Mouse (Mus musculus): ENCODE data around the gene Dhx32.
"Not testable (repeated sequence)": the region's sequence is repeated elsewhere in the genome, so short reads cannot be mapped to it uniquely, and the experiment has no call there.

Dhx32 gene

DNA sequence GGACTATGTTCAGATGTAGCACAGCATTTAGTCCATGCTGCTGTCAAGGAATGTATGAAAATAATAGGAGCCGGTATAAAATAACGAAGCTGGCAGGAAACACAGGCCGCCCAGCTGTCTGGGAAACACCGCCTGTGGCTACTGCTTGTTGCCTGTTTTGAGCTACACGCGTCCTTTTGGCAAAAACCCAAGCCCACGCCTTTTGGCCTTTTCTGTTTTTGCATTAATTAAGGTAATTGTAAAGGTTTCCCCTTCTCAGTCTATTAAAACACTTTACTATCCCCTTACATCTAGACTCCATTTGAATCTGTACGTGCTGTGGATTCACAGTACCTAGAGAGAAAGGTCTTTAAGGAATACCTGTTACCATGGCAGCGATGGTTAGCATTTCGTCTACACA is 57.7 kb downstream of the Dhx32 start:
- no peak for DNase-seq

- no peak for DNase-seq
Observed at GRCm38 (mm10) chr7:133720616-133721015, 61.9 kb downstream of the Dhx32 start.

GRCm38 (mm10) chr7:133718580-133718979 is 63.9 kb downstream of the Dhx32 start:
- DNase-seq = no peak

DNA sequence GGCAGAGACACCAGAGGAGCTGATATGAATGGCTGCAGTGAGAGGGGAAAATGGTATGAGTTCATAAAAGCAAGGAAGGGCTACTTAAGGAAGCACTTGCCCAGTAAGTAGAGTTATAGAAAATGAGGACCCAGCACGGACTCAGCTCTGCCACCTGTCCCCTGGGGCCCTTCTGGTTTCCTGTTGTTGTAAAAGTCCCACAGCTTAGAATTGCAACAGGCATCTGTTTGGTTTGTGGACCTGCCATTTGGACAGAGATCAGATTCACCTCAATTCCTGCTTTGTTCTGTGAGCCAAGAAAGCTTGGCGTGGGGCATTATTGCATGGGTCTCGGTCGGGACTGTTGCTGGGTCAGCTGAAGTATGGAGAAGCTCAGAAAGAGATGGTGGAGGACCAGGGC is 67.1 kb downstream of the Dhx32 start:
- DNase-seq = no peak

- no peak for DNase-seq
Observed at GRCm38 (mm10) chr7:133707301-133707700, 75.2 kb downstream of the Dhx32 start.

GRCm38 (mm10) chr7:133703906-133704305 is 78.6 kb downstream of the Dhx32 start:
- DNase-seq = no peak

DNA sequence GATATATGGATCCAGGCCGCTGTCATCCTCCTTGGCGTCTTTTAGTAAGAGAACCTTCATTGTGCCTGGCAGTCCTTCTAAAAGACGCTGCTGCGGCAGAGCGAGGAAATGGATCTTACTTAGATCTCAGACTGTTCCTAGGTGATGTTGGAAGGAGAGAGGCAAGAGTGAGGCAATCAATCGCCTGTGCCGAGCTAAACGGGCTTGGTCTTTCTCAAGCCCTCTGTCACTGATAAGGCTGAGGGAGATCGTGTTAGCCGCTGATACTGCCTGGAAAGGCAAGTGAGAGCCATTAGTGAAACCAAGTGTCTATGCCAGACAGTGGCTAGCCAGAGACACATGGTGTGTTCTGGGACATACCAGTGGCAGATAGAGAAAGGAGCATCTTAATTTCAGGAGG is 80.2 kb downstream of the Dhx32 start:
- no peak for DNase-seq

GRCm38 (mm10) chr7:133701366-133701765 is 81.2 kb downstream of the Dhx32 start:
- DNase-seq = no peak

DNA sequence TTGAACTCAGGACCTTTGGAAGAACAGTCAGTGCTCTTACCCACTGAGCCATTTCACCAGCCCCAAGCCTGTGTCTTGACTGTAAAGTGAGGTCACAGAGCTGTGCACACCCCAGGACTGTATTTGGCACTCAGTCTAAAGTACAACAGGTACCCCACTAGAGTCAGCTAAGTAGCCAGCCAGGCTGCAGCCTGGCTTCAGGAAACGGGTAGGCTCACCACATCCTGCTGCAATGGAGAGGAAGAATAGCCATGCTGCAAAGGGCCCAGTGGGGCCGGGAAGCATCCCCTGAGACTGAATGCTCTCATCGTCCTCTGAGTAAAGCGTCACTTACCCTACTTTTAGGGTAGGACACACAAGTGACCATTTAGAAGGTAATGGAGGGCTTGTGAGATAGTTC is 82.6 kb downstream of the Dhx32 start:
- no peak for DNase-seq

- no peak for DNase-seq
Observed at GRCm38 (mm10) chr7:133698021-133698709, 84.4 kb downstream of the Dhx32 start.

DNA sequence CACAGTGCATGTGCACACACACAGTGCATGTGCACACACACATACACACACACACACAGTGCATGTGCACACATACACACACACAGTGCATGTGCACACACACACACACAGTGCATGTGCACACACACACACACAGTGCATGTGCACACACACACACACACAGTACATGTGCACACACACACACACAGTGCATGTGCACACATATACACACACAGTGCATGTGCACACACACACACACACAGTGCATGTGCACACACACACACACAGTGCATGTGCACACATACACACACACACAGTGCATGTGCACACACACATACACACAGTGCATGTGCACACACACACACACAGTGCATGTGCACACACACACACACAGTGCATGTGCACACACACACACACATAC is 96.9 kb downstream of the Dhx32 start:
- not testable (repeated sequence) for DNase-seq

- no peak for DNase-seq
Observed at GRCm38 (mm10) chr7:133684701-133685100, 97.8 kb downstream of the Dhx32 start.

DNA sequence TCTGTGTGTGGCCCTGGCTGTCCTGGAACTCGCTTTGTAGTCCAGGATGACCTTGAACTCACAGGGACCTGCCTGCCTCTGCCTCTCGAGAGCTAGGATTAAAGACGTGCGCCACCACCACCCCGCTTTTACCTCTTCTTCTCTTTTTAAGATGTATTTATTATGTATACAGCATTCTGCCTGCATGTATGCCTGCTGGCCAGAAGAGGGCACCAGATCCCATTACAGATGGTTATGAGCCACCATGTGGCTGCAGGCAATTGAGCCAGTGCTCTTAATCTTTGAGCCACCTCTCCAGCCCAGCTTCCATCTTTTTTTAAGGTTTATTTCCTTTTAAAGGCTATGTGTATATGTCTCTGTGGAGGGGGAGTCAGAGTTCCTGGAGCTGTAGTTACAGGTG is 98.4 kb downstream of the Dhx32 start:
- DNase-seq = no peak

DNA sequence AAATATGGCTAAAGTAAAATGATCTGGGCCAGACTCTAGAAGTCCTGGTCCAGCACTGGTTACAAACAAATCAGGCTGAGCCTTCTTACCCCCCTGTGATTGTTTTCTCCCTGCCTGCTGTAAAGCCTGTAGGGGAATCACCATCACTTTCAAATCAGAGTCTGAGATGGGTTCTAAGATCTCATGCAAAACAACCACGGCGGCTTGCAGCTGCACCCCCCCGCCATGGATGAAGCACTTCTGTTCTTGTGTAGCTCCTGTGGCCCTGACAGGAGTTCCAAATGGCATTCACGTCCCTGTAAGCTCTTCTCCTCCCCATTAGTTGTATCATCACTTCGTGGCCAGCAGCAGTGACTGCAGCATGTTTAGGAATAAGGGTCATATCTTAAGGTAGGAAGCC is 98.9 kb downstream of the Dhx32 start:
- DNase-seq = no peak

DNA sequence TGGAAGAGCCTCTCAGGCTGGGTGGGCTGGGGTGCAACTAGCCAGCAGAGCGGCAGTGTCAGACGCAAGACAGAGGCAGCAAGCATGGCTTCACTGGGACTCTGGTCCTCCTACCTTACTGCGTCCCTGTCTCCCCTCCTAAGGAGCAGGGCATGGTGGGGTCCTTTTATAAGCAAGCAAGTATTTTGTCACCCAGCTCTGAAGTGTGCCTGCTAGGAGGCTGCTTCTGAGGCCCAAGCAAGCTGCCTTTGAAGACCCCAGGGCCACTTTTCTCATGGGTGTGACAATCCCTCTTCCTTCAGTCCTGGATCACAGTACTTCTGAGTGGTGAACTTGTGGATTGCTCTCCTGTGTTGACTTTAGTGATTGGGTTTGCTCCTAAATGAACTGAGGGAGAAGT is 102.6 kb downstream of the Dhx32 start, which contains the start of gene Mmp21:
Gene Mmp21, minus strand, starts transcription at position 101 of the 400 bp plus-strand sequence.
- no peak for DNase-seq

- DNase-seq = peak; percentile 27
Observed at GRCm38 (mm10) chr7:133679439-133679838, 103.1 kb downstream of the Dhx32 start.

DNA sequence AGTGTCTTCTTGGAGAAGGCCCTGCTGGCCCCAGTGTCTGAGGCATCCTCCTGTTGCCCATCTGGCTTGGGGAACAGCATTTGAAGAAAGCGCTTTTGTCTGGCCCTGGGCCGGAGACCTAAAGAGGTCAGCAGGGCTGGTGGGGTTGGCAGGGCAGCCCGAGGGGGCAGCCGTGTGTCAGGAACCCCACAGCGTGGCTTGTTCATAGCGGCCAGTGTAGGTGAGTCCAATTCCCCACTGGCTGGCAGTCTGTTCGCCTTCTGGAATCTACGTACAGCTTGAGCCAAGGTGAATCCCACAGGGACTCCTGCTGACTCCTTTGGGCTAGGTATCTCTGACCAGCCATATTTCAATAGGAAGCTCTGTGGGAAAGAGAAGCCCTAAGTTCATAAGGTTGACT is 103.8 kb downstream of the Dhx32 start:
- DNase-seq = peak; percentile 60

- no peak for DNase-seq
Observed at GRCm38 (mm10) chr7:133676002-133676401, 106.5 kb downstream of the Dhx32 start.
